Mouse (Mus musculus): Measurements from ENCODE around the gene Ptprd.

DNA sequence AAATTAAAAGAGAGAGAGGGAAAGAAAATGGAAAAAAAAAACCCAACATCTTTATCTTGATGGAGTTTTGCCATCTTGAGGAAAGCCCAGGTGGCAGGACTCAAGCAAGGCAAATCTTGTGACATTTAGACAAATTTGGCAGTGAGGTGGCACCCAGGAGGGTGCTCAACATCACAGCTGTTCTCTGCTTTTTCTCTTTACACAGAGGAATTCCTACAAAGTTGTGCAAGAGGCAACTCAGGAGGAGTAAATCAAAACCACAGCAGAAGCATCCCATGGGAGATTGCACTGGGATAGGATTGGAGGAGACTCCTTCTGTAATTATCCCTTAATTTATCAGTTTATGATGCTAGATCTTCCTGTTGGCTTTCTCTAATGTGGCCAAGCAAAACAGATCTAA, 2121.9 kb downstream of the Ptprd start:
- TF ChIP-seq POLR2A (IDR thresholded peaks at IDR 0.05; ENCODE audit: borderline replicate concordance, insufficient read depth, low read length): no peak
- no peak for TF ChIP-seq CTCF (IDR thresholded peaks at IDR 0.05; ENCODE audit: borderline replicate concordance, insufficient read depth, low read depth, low read length)
